Comparison of ENCODE assay signal across 7 mouse cellular contexts in the genomic region with DNA sequence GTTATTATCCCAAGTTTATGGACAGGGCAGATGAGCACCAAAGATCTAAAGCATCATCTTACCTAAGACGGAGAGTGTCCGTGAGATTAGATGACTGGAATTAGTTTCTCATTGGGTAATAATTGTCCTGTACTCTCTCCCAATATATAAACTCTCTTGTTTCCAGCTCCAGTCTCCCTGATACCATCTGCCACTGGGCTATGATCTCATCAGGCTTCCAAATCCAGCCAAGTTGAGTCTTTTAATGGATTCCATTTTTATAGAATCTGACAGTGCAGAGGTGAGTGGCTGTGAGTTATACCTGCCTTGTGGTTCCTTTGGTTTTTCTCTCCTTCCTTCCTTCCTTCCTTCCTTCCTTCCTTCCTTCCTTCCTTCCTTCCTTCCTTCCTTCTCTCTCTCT.
"Had no signal": no experiment of that assay in that cellular context is flagged by ENCODE, and none has a peak within 500 bp of the region (broad histone marks: within the 10 kb centered on the region; RNA-seq: fewer than 3 reads in every experiment).

No protein-coding gene starts in this region.

- ATAC-seq: liver, postnatal 0 days had no signal

- DNase-seq: kidney, postnatal 25 days; liver; liver, embryonic 13.5 days; liver, postnatal 0 days; right cerebral cortex, adult 18-20 months; right cerebral cortex, postnatal 25 days; thymus, postnatal 14 days had no signal
